Mouse (Mus musculus) activated CD4-positive, CD25-positive, alpha-beta regulatory T cell, adult 4 months (primary cell): ENCODE results near the gene Exoc5. TPM values are rescaled to one million over a fixed set of nuclear protein-coding genes. Genes with fewer than 3 reads are reported as not detected.

ENCODE experiments used
- ATAC-seq: one replicate; pipeline ENCODE4 v1.8.0; 2017
- polyA plus RNA-seq, 2 experiments: library from polyadenylated mRNA; unstranded; fragments of 100-300 nt; shearing (Covaris generic); gene quantifications; one replicate each; pipeline ENCODE4 v1.2.1; 2017

Gene Exoc5
- polyA plus RNA-seq, 2 experiments from 2014 or later, result 21.8 to 22.5 TPM

GRCm38 (mm10) chr14:49001655-49002054 is 64.8 kb downstream of the Exoc5 start:
- no peak for ATAC-seq

- ATAC-seq, result no peak
Measured at GRCm38 (mm10) chr14:48998795-48999194, 67.7 kb downstream of the Exoc5 start.

- ATAC-seq, result no peak
Measured at GRCm38 (mm10) chr14:48993861-48994260, 72.6 kb downstream of the Exoc5 start.

GRCm38 (mm10) chr14:48992070-48992580 is 74.3 kb downstream of the Exoc5 start:
- no peak for ATAC-seq

GRCm38 (mm10) chr14:48991144-48991522 is 75.3 kb downstream of the Exoc5 start:
- no peak for ATAC-seq

- ATAC-seq, result no peak
Measured at GRCm38 (mm10) chr14:48990471-48991143, 75.8 kb downstream of the Exoc5 start.

DNA sequence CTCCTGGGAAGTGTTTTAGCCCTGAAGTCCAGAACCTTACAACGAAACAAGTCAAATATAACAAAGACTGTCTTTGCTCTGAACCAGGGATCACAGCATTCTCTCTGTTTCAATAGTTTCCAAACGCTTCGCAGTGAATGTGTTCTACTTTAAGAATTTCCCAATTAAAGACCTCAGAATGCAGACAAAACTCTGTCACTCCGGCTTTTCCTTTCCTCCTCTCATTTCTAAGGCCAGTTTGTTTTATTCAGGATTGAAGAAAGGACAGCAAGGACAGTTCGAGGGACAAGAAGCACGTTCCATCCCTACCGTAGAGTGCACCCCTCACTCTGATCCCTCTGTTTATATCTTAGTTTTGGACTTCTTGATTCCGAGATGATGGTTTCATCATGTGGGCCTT is 76.6 kb downstream of the Exoc5 start:
- ATAC-seq, result no peak

DNA sequence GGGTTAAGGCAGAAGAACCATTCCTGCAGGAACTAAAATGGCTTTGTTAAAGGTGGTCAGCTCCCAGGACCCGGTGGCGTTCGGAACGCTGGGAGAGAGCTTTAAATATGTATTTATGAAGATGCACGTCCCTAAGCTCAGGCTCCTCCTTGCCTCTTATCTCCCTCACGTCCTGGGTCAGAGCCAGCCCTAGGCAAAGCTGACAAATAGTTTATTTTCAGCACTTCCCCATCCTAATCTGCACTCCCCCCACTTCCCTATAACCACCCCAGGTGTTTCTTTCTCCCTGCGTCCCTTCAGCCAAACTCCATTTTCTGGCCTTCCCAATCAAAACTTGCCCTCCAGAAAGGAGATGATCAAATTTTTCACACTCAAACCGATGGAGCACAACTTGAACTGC is 80.2 kb downstream of the Exoc5 start:
- no peak for ATAC-seq

DNA sequence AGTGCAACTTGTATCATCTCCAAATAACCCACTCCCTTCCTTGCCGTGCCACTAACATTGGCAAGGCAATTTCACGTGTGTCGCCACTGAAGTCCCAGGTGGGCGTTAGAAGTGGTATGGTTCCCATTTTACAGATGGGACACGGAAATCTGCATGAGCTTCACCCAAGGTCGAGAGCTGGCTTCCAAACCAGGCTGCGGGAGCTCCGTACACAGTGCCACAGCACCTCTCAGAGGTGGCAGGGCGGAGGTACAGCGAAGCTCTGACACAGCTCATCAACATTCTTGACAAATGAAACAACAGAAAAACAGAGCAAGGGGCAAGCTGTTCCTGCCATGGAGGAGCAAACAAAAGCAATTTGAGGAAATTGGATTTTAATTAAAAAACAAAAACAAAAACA is 80.8 kb downstream of the Exoc5 start:
- no peak for ATAC-seq

DNA sequence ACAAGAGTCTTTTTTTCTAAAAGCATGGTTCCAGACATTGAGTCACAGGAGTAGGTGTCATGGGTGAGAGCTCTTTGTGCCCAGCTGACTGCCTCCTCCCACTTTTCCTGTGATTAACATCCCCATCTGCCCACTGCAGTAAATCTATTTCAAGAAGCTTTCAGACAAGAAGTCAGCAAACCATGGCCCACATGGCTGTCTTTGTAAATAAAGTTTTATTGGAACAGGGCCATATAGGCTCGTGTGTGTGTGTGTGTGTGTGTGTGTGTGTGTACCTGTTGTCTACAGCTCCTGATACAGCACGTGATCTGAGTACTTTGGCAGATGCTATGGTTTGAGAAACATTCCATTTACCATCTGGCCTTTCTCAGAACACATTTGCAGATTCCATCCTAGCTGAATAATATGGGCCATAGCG is 87.5 kb downstream of the Exoc5 start:
- no peak for ATAC-seq

DNA sequence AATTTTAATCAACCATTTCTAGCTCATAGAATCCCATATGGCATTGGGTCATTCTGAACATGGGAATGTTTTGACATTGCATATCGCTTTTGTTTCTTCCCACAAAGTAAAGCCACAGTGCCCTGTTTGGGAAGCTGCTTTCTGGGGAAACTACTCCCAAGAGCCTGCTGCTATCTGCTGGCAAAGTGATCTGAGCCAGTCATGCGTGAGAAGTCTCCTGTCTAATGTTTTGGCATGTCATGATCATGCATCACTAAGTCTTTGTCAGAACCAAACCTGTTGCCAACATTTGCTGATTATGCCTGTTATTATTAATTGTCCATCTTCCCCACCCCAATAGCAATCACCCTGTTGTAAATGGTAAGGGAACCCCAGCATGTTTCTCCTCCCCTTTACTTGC is 94.9 kb downstream of the Exoc5 start:
- no peak for ATAC-seq

DNA sequence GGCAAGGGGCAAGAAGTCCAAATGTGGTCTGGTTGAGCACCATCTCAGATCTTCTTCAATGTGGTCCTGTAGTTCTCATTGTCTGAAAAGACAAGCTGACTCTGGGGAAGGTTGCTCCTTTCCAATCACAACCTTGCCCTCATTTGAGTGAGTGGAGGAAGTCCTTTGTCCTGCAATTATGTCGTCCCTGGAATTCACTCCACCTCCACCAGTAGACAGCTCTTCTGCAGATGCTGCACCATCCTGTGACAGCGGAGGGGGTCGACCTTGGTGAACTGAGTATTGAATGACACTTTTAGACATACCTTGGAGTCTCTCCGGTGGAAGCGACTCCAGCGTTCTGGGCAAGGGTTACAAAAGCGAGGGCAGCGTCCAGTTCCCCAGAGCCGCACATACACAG is 97.8 kb downstream of the Exoc5 start:
- ATAC-seq, result no peak

Other genes with a start within 250 kb of the Exoc5 start
- 10 to 100 TPM; 51.0 to 56.1 TPM for gene Ap5m1, start 556 bp downstream of the Exoc5 start, polyA plus RNA-seq
- gene Naa30, start 105.6 kb upstream of the Exoc5 start, polyA plus RNA-seq, result 1 to 10 TPM; 6.7 to 9.4 TPM
- not detected for gene ccdc198, start 178.8 kb upstream of the Exoc5 start, polyA plus RNA-seq